ENCODE assay signal across 9 mouse cellular contexts in genomic region chr11:4218637-4219036, GRCm38 (mm10). TPM values are rescaled to one million over a fixed set of nuclear protein-coding genes. Genes with fewer than 3 reads are reported as not detected.
DNase-seq lines count a peak whose midpoint lies in the region; ATAC-seq and TF ChIP-seq lines count a peak whose summit lies in the region.
"Had no signal": no experiment of that assay in that cellular context is flagged by ENCODE, and none has a peak within 500 bp of the region (broad histone marks: within the 10 kb centered on the region; RNA-seq: fewer than 3 reads in every experiment).

No protein-coding gene starts in this region.

- 15% methylated on average over 6 of the region's 6 CpGs for whole genome bisulfite sequencing in liver, embryonic 11.5 days
- WGBS in stomach, postnatal 0 days: 16% methylated on average over 6 of the region's 6 CpGs

- DNase-seq in testis, postnatal 14 days (ENCODE audit: low spot score): no peak
- DNase-seq in liver, embryonic 11.5 days (ENCODE audit: low spot score): no peak
- no peak for DNase-seq in stomach, postnatal 0 days (ENCODE audit: low spot score)
- no peak for DNase-seq in layer of hippocampus, adult 8-10 months (ENCODE audit: low spot score in 2 of 2)
- DNase-seq in gastrocnemius, postnatal 14 days: no peak
- DNase-seq: cerebellum, adult 11-12 months had no signal

- ATAC-seq in erythroblast, adult 5-6 weeks (replicated peaks; ENCODE audit: low FRiP score, poor library complexity, severe bottlenecking): no peak
- no peak for ATAC-seq in liver, embryonic 11.5 days (replicated peaks; ENCODE audit: low FRiP score)
- no peak for ATAC-seq in stomach, postnatal 0 days (ENCODE audit: low FRiP score, low TSS enrichment)

- peak overlapping the region; percentile 8; the same call in 1 of the 2 replicates for H3K27ac ChIP-seq in testis, adult 2 months (ENCODE audit: control insufficient read depth, insufficient read depth, low read depth, low read length)
- 0 out of 2 replicates have a peak overlapping the region, but pooled peaks have one; percentile 28 for H3K27ac ChIP-seq in liver, embryonic 11.5 days (ENCODE audit: low read depth, low read length)
- H3K27ac ChIP-seq in stomach, postnatal 0 days (replicated peaks): peak overlapping the region; percentile 45

- TF ChIP-seq POLR2A in testis, adult 2 months (IDR thresholded peaks at IDR 0.05; ENCODE audit: control insufficient read depth, low read depth, low read length): no peak

- peak overlapping the region; percentile 73 for H3K4me3 ChIP-seq in erythroblast, embryonic 14.5 days (replicated peaks)
- peak overlapping the region; percentile 83 for H3K4me3 ChIP-seq in testis, adult 2 months (ENCODE audit: control insufficient read depth, low read depth, low read length)
- H3K4me3 ChIP-seq in liver, embryonic 11.5 days (ENCODE audit: low read depth, low read length): peak overlapping the region; percentile 54
- H3K4me3 ChIP-seq in stomach, postnatal 0 days (ENCODE audit: low read depth, low read length): peak overlapping the region; percentile 59

- H3K4me2 ChIP-seq in liver, embryonic 11.5 days: peak overlapping the region; percentile 95
- peak overlapping the region; percentile 95 for H3K4me2 ChIP-seq in stomach, postnatal 0 days (replicated peaks; ENCODE audit: low read depth)

- TF ChIP-seq EP300 in stomach, postnatal 0 days (optimal IDR thresholded peaks at IDR 0.05): no peak

- peaks cover 69% of the 10 kb centered on the region for H3K4me1 ChIP-seq in erythroblast, embryonic 14.5 days (ENCODE audit: control insufficient read depth)
- peaks cover 18% of the 10 kb centered on the region for H3K4me1 ChIP-seq in testis, adult 2 months (ENCODE audit: control insufficient read depth, insufficient read depth, low read length)
- H3K4me1 ChIP-seq in liver, embryonic 11.5 days (replicated peaks; ENCODE audit: control insufficient read depth, insufficient read depth, low read length): peaks cover 21% of the 10 kb centered on the region
- no peaks in the 10 kb centered on the region for H3K4me1 ChIP-seq in stomach, postnatal 0 days (replicated peaks; ENCODE audit: control insufficient read depth, insufficient read depth)

- no peaks in the 10 kb centered on the region for H3K9me3 ChIP-seq in erythroblast, embryonic 14.5 days (ENCODE audit: control insufficient read depth, low read length)
- no peaks in the 10 kb centered on the region for H3K9me3 ChIP-seq in liver, embryonic 11.5 days (ENCODE audit: control insufficient read depth, low read length)
- H3K9me3 ChIP-seq in stomach, postnatal 0 days (ENCODE audit: control insufficient read depth, low read length): no peaks in the 10 kb centered on the region

- peaks cover 23% of the 10 kb centered on the region for H3K27me3 ChIP-seq in erythroblast, embryonic 14.5 days (ENCODE audit: control insufficient read depth)
- no peaks in the 10 kb centered on the region for H3K27me3 ChIP-seq in testis, adult 2 months (ENCODE audit: control insufficient read depth, insufficient read depth, low read length)
- H3K27me3 ChIP-seq in liver, embryonic 11.5 days (replicated peaks; ENCODE audit: control insufficient read depth, insufficient read depth, low read length): peaks cover 5% of the 10 kb centered on the region; the same call in 1 of the 2 replicates
- H3K27me3 ChIP-seq in stomach, postnatal 0 days (ENCODE audit: control insufficient read depth, insufficient read depth, low read length): no peaks in the 10 kb centered on the region

- peak overlapping the region; percentile 64 for H3K9ac ChIP-seq in liver, embryonic 11.5 days (ENCODE audit: low read depth, low read length)
- peak overlapping the region; percentile 58 for H3K9ac ChIP-seq in stomach, postnatal 0 days (ENCODE audit: low read length)

- intact Hi-C loops in gastrocnemius, postnatal 14 days (cut with DNase I; ENCODE audit: low total_unique reads): loop anchor here (2.0 kb wide), 1 partner anchor 84 kb away; the partner anchor contains the start of gene Rnf215

- peaks cover 32% of the 10 kb centered on the region for H3K36me3 ChIP-seq in erythroblast, embryonic 14.5 days (ENCODE audit: control insufficient read depth)
- no peaks in the 10 kb centered on the region for H3K36me3 ChIP-seq in testis, adult 2 months (ENCODE audit: control insufficient read depth, insufficient read depth, low read length)
- H3K36me3 ChIP-seq in liver, embryonic 11.5 days (ENCODE audit: control insufficient read depth, insufficient read depth, low read length): peaks cover 2% of the 10 kb centered on the region; the same call in 1 of the 2 replicates
- H3K36me3 ChIP-seq in stomach, postnatal 0 days (ENCODE audit: control insufficient read depth, insufficient read depth, low read length): peaks cover 18% of the 10 kb centered on the region

- TF ChIP-seq CTCF in testis, adult 2 months (IDR thresholded peaks at IDR 0.05; ENCODE audit: control insufficient read depth, insufficient read depth, insufficient replicate concordance, low read depth, low read length): no peak
- TF ChIP-seq CTCF in stomach, postnatal 0 days (IDR thresholded peaks at IDR 0.05; ENCODE audit: low read depth): no peak

RNA-seq across cellular contexts. Expression of gene Castor1, which starts 0.6 kb away (rescaled TPM):
- 0.18 and 0.26 TPM in 2 replicates for polyA plus RNA-seq in erythroblast, embryonic 14.5 days (2012)
- not detected in 2 replicates for total RNA-seq in erythroblast, adult 5-6 weeks (2015; ENCODE audit: low replicate concordance)
- not detected in 2 replicates for total RNA-seq in erythroblast, adult 5-6 weeks (2017; ENCODE audit: low replicate concordance)
- 7.6 and 7.7 TPM in 2 replicates for polyA plus RNA-seq in testis, adult 2 months (2012; rRNA removed)
- 2.0 and 2.4 TPM in 2 replicates for polyA plus RNA-seq in liver, embryonic 11.5 days (2014; fragmentation: Nextera tagmentation; extraction: Ambion mirVana)
- 9.6 and 9.7 TPM in 2 replicates for polyA plus RNA-seq in stomach, postnatal 0 days (2015; fragmentation: Nextera tagmentation; extraction: Ambion mirVana)
- 1 to 10 TPM; 3.1 to 5.8 (median 4.9) TPM for total RNA-seq in layer of hippocampus, adult 8-10 months (2022)
- 1 to 10 TPM; 4.3 to 8.9 TPM for total RNA-seq in gastrocnemius, postnatal 14 days (2021)

RNA-seq across cellular contexts. Expression of gene Osm, which starts 17.6 kb away (rescaled TPM):
- polyA plus RNA-seq in erythroblast, embryonic 14.5 days (2012): 0.41 and 0.44 TPM in 2 replicates
- 2.1 and 4.4 TPM in 2 replicates for total RNA-seq in erythroblast, adult 5-6 weeks (2015; ENCODE audit: low replicate concordance)
- total RNA-seq in erythroblast, adult 5-6 weeks (2017; ENCODE audit: low replicate concordance): 2.1 and 6.4 TPM in 2 replicates
- polyA plus RNA-seq in testis, adult 2 months (2012; rRNA removed): not detected in 2 replicates
- polyA plus RNA-seq in liver, embryonic 11.5 days (2014; fragmentation: Nextera tagmentation; extraction: Ambion mirVana): 0.32 and 0.33 TPM in 2 replicates
- 0.05 and 0.11 TPM in 2 replicates for polyA plus RNA-seq in stomach, postnatal 0 days (2015; fragmentation: Nextera tagmentation; extraction: Ambion mirVana)
- total RNA-seq in layer of hippocampus, adult 8-10 months (2022): under 1 TPM in 2 of 4 experiments, not detected in 2; 0.65 to 0.93 TPM
- not detected for total RNA-seq in gastrocnemius, postnatal 14 days (2021)

RNA-seq across cellular contexts. Expression of gene Tbc1d10a, which starts 32.0 kb away (rescaled TPM):
- 0.63 and 0.69 TPM in 2 replicates for polyA plus RNA-seq in erythroblast, embryonic 14.5 days (2012)
- 1.7 and 3.5 TPM in 2 replicates for total RNA-seq in erythroblast, adult 5-6 weeks (2015; ENCODE audit: low replicate concordance)
- 0.42 and 1.4 TPM in 2 replicates for total RNA-seq in erythroblast, adult 5-6 weeks (2017; ENCODE audit: low replicate concordance)
- 40.6 and 42.1 TPM in 2 replicates for polyA plus RNA-seq in testis, adult 2 months (2012; rRNA removed)
- polyA plus RNA-seq in liver, embryonic 11.5 days (2014; fragmentation: Nextera tagmentation; extraction: Ambion mirVana): 13.2 and 13.6 TPM in 2 replicates
- polyA plus RNA-seq in stomach, postnatal 0 days (2015; fragmentation: Nextera tagmentation; extraction: Ambion mirVana): 35.1 and 38.5 TPM in 2 replicates
- total RNA-seq in layer of hippocampus, adult 8-10 months (2022): 10 to 100 TPM; 26.7 to 31.7 (median 28.8) TPM
- total RNA-seq in gastrocnemius, postnatal 14 days (2021): 1 to 10 TPM; 5.3 to 5.4 TPM

RNA-seq across cellular contexts. Expression of gene Lif, which starts 38.7 kb away (rescaled TPM):
- not detected in 2 replicates for polyA plus RNA-seq in erythroblast, embryonic 14.5 days (2012)
- total RNA-seq in erythroblast, adult 5-6 weeks (2015; ENCODE audit: low replicate concordance): not detected in 2 replicates
- total RNA-seq in erythroblast, adult 5-6 weeks (2017; ENCODE audit: low replicate concordance): not detected in 2 replicates
- polyA plus RNA-seq in testis, adult 2 months (2012; rRNA removed): 0.21 and 0.28 TPM in 2 replicates
- 0.06 TPM in 1 of 2 replicates, not detected in the other for polyA plus RNA-seq in liver, embryonic 11.5 days (2014; fragmentation: Nextera tagmentation; extraction: Ambion mirVana)
- 0.61 and 1.1 TPM in 2 replicates for polyA plus RNA-seq in stomach, postnatal 0 days (2015; fragmentation: Nextera tagmentation; extraction: Ambion mirVana)
- total RNA-seq in layer of hippocampus, adult 8-10 months (2022): 1 to 10 TPM in 3 of 4 experiments, under 1 TPM in 1; 0.71 to 2.8 (median 1.6) TPM
- under 1 TPM; 0.24 to 0.45 TPM for total RNA-seq in gastrocnemius, postnatal 14 days (2021)

RNA-seq across cellular contexts. Expression of gene Sf3a1, which starts 58.5 kb away (rescaled TPM):
- polyA plus RNA-seq in erythroblast, embryonic 14.5 days (2012): 6.6 and 8.0 TPM in 2 replicates
- total RNA-seq in erythroblast, adult 5-6 weeks (2015; ENCODE audit: low replicate concordance): 12.7 and 19.6 TPM in 2 replicates
- total RNA-seq in erythroblast, adult 5-6 weeks (2017; ENCODE audit: low replicate concordance): 10.8 and 18.4 TPM in 2 replicates
- polyA plus RNA-seq in testis, adult 2 months (2012; rRNA removed): 32.9 and 35.1 TPM in 2 replicates
- 76.0 and 76.7 TPM in 2 replicates for polyA plus RNA-seq in liver, embryonic 11.5 days (2014; fragmentation: Nextera tagmentation; extraction: Ambion mirVana)
- 16.0 and 16.5 TPM in 2 replicates for polyA plus RNA-seq in stomach, postnatal 0 days (2015; fragmentation: Nextera tagmentation; extraction: Ambion mirVana)
- 10 to 100 TPM; 57.6 to 66.7 (median 63.6) TPM for total RNA-seq in layer of hippocampus, adult 8-10 months (2022)
- total RNA-seq in gastrocnemius, postnatal 14 days (2021): 10 to 100 TPM; 17.1 to 22.8 TPM
